Mouse (Mus musculus) neural tube, embryonic 11.5 days (tissue): ENCODE results near the gene Pus1. TPM values are rescaled to one million over a fixed set of nuclear protein-coding genes. Genes with fewer than 3 reads are reported as not detected.

Experiments
- ATAC-seq: fragments of 200-750 bp; cut with Nextera tagmentation; 2 replicates; pipeline ENCODE4 v1.8.0; 2017; ENCODE audit warnings: moderate number of reproducible peaks, mild to moderate bottlenecking, moderate TSS enrichment, moderate library complexity; ENCODE audit not compliant: insufficient read depth, low FRiP score, low TSS enrichment
- DNase-seq: peaks from one replicate; pipeline ENCODE4 v3.0.0-alpha.2; 2015; ENCODE audit warnings: low spot score
- H3K27ac ChIP-seq: fragments of 300-500 bp; sonication (generic); 2 replicates; pipeline ENCODE4 v1.5.1; 2014; ENCODE audit warnings: low read depth, mild to moderate bottlenecking, low read length
- H3K27me3 ChIP-seq: fragments of 300-500 bp; sonication (generic); 2 replicates; pipeline ENCODE4 v1.6.1; 2014; ENCODE audit warnings: mild to moderate bottlenecking, low read length, mixed read lengths; ENCODE audit not compliant: control insufficient read depth, insufficient read depth
- H3K36me3 ChIP-seq: fragments of 300-500 bp; sonication (generic); 2 replicates; pipeline ENCODE4 v1.6.1; 2014; ENCODE audit warnings: mild to moderate bottlenecking, low read length, moderate library complexity, mixed read lengths; ENCODE audit not compliant: control insufficient read depth, insufficient read depth
- H3K4me1 ChIP-seq: fragments of 300-500 bp; sonication (generic); 2 replicates; pipeline ENCODE4 v1.6.1; 2014; ENCODE audit warnings: low read length, mixed read lengths; ENCODE audit not compliant: control insufficient read depth, insufficient read depth
- H3K4me2 ChIP-seq: fragments of 300-500 bp; sonication (generic); 2 replicates; pipeline ENCODE4 v1.6.1; 2014; ENCODE audit warnings: low read depth, mild to moderate bottlenecking, moderate library complexity
- H3K4me3 ChIP-seq: fragments of 300-500 bp; sonication (generic); 2 replicates; pipeline ENCODE4 v1.5.1; 2014; ENCODE audit warnings: low read depth, low read length
- H3K9ac ChIP-seq: fragments of 300-500 bp; sonication (generic); 2 replicates; pipeline ENCODE4 v1.6.1; 2014; ENCODE audit warnings: mild to moderate bottlenecking, low read length
- H3K9me3 ChIP-seq: fragments of 300-500 bp; sonication (generic); 2 replicates; pipeline ENCODE4 v1.6.1; 2016; ENCODE audit warnings: low read length; ENCODE audit not compliant: control insufficient read depth
- WGBS: fragments of 180-500 bp; shearing (Covaris S2); extraction: QIAGEN DNeasy Blood & Tissue Kit; methylation state at CpG from one replicate; pipeline ENCODE4 v1.1.7; 2014; 5-methylcytosine and 5-hydroxymethylcytosine counted together
- polyA plus RNA-seq: library from polyadenylated mRNA; unstranded; fragments of >200 nt; fragmentation: Nextera tagmentation; extraction: Ambion mirVana; gene quantifications from 2 replicates; pipeline ENCODE4 v1.2.1, GENCODE M21; 2014

The Pus1 gene
- polyA plus RNA-seq, 1 experiment from 2014 or later = 18.4 TPM

DNA sequence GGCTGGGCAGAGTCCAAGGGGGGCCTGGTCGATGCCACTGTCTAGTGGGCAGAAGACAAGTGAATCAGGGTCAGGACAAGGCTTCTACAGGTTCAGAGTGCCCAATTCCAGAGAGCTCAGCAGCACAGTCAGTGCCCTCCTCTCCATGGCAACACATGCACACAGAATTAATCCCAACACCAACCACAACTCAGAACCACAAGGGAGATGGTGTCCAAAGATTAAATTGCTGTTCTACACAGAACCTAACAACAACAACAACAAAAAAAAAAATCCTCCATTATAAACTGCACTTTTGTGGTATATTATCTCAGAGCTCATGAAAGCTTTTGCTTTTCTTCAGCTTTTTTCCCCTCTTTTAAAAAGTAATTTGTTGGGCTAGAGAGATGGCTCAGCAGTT is 44.9 kb downstream of the Pus1 start:
- H3K36me3 ChIP-seq = peaks cover 23% of the 10 kb centered on the region
- no peaks in the 10 kb centered on the region for H3K9me3 ChIP-seq
- no peaks in the 10 kb centered on the region for H3K4me1 ChIP-seq
- no peak overlapping the region for H3K27ac ChIP-seq
- 94% methylated on average over 1 of the region's 1 CpGs for whole genome bisulfite sequencing
- H3K4me3 ChIP-seq = no peak overlapping the region
- no peaks in the 10 kb centered on the region for H3K27me3 ChIP-seq
- DNase-seq (no peak), ATAC-seq (no peak)
- H3K9ac ChIP-seq = no peak overlapping the region
- no peak overlapping the region for H3K4me2 ChIP-seq

DNA sequence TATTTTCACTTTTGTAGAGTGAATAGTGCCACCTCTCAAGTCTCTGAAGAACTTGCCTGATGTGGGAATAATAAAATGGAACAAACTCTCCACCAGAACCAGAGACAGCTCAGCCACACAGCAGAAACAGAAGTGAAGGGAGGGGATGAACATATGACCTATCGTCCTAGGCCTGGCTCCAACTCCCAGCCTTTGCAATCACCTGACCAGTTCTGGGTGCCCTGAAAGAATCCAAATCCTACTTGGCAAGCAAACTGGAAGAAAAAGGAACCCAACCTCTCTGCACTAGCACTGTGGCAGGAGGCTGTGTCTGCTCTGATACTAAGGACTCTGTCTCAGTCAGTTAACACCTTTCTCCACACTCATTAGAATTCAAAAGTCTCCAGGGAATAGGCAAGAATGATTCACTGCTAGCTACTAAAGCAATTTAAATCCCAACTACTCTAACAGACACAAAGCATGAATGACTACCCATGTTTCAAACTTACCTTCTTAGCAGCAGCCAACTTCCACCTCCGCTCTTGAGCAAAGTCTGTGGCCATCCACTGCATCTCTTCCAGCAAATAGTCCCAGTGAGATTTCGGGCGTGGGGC is 47.1 kb downstream of the Pus1 start:
- 93% methylated on average over 4 of the region's 4 CpGs for WGBS
- no peak for ATAC-seq
- H3K9ac ChIP-seq = no peak overlapping the region
- no peak overlapping the region for H3K4me2 ChIP-seq
- no peak for DNase-seq
- no peaks in the 10 kb centered on the region for H3K27me3 ChIP-seq
- H3K27ac ChIP-seq = no peak overlapping the region
- no peak overlapping the region for H3K4me3 ChIP-seq
- no peaks in the 10 kb centered on the region for H3K9me3 ChIP-seq
- H3K4me1 ChIP-seq = no peaks in the 10 kb centered on the region
- peaks cover 20% of the 10 kb centered on the region for H3K36me3 ChIP-seq

DNA sequence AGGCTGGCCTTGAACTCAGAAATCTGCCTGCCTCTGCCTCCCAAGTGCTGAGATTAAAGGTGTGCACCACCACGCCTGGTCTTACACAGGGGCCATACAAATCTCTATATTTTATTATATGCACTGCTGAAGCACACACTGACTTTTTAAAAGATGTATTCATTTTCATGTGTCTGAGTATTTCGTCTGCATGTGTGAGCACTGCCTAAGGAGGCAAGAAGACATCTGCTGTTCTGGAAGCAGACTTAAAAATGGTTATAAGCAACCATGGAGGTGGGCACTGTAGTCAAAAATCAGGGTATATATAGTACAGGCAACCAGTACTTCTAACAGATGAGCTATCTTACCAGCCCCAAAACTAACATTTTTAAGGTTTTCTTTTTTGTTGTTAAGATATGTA is 49.2 kb downstream of the Pus1 start:
- no peak overlapping the region for H3K4me2 ChIP-seq
- no peak overlapping the region for H3K9ac ChIP-seq
- H3K9me3 ChIP-seq = no peaks in the 10 kb centered on the region
- no peak overlapping the region for H3K4me3 ChIP-seq
- no peak for ATAC-seq
- H3K4me1 ChIP-seq = no peaks in the 10 kb centered on the region
- DNase-seq = no peak
- no peak overlapping the region for H3K27ac ChIP-seq
- 95% methylated on average over 2 of the region's 2 CpGs for WGBS
- no peaks in the 10 kb centered on the region for H3K27me3 ChIP-seq
- peaks cover 16% of the 10 kb centered on the region for H3K36me3 ChIP-seq

DNA sequence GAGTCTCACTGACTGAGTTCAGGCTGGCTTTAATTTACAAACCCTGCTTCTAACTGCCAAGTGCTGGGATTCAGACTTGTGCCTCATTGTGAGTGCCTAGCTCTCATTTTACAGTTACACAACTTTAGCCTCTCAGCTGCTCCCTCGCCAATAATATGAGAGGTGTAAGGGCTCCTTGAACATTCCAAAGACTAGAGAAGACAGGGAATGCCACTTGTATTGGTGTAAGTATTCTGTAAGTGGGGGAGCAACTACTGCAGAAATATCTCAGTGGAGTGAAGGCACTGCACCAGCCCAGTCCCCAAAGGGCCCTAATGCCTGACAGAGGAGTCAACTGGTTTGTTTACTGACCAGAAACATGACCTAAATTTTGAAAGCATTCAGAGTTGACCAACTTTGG is 52.6 kb downstream of the Pus1 start:
- no peak overlapping the region for H3K27ac ChIP-seq
- H3K9me3 ChIP-seq = no peaks in the 10 kb centered on the region
- peaks cover 12% of the 10 kb centered on the region; the same call in 1 of the 2 replicates for H3K36me3 ChIP-seq
- no peak overlapping the region for H3K4me3 ChIP-seq
- H3K27me3 ChIP-seq = no peaks in the 10 kb centered on the region
- WGBS = 91% methylated on average over 1 of the region's 1 CpGs
- ATAC-seq (no peak), DNase-seq (no peak)
- no peaks in the 10 kb centered on the region for H3K4me1 ChIP-seq
- no peak overlapping the region for H3K4me2 ChIP-seq
- H3K9ac ChIP-seq = no peak overlapping the region

Other genes with a start within 250 kb of the Pus1 start
- gene Galnt9, start 236.3 kb downstream of the Pus1 start, polyA plus RNA-seq = 5.0 and 5.6 TPM in 2 replicates
- 59.4 and 61.6 TPM in 2 replicates for gene Noc4l, start 127.2 kb downstream of the Pus1 start, polyA plus RNA-seq
- gene Ddx51, start 127.2 kb downstream of the Pus1 start, polyA plus RNA-seq = 38.0 and 39.8 TPM in 2 replicates
- 50.4 and 50.9 TPM in 2 replicates for gene Ep400, start 9.9 kb downstream of the Pus1 start, polyA plus RNA-seq
- gene Ulk1, start 29.4 kb upstream of the Pus1 start, polyA plus RNA-seq = 41.7 and 46.9 TPM in 2 replicates
- gene Hscb, start 59.1 kb upstream of the Pus1 start, polyA plus RNA-seq = 21.1 and 21.4 TPM in 2 replicates
- 21.1 and 24.2 TPM in 2 replicates for gene Chek2, start 59.3 kb upstream of the Pus1 start, polyA plus RNA-seq
- gene Ttc28, start 99.1 kb upstream of the Pus1 start, polyA plus RNA-seq = 16.1 and 17.7 TPM in 2 replicates